Mouse (Mus musculus) heart, adult 2 months (tissue): ENCODE measurements around the gene Pgm2l1.

ENCODE experiments used
- CTCF ChIP-seq: fragments of 200-600 bp; IDR thresholded peaks from 2 replicates; pipeline ENCODE4 v1.8.1; 2022; ENCODE audit warnings: antibody characterized with exemption, mild to moderate bottlenecking, moderate library complexity
- POLR2A ChIP-seq: fragments of 200-500 bp; IDR thresholded peaks from 2 replicates; pipeline ENCODE4 v1.6.1; 2011; ENCODE audit warnings: mild to moderate bottlenecking, low read depth, low read length, control low read depth; ENCODE audit not compliant: insufficient read depth

GRCm38 (mm10) chr7:100309679-100310078, 82.5 kb downstream of the Pgm2l1 start:
- no peak for TF ChIP-seq CTCF
- TF ChIP-seq POLR2A, result no peak
